8 mouse cellular contexts compared by ENCODE assay signal in the genomic region with DNA sequence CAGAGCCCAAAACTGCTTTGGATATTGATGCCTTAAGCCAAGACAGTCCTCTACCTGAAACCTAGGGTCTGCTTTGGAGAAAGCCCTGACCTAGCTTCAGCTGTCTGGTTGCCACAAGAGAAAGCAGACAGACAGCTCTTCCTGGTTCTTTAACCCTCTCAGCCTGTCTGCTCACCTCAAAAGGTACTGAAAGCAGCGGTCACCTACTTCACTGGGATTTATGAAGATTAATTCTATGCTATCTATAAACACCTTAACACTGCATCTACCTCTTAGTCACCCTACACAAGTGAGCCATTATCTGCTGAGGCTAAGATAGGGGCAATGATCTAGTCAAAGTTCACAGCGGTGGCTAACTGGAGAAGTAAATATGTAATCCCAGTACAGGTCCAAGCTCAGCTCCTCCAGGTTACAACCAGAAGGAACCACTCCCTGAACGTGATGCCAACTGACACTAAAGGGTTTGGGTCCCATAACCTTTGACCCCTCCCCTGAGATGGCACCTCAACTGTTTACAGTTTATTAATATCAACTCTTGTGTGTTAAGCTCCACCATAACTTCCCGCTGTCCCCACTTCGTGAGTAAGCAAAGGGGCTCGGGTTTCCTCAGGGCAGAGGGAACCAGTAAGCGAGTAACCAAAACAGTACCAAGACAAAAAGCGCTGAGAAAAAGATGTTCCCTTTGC. TPM values are rescaled to one million over a fixed set of nuclear protein-coding genes. Genes with fewer than 3 reads are reported as not detected.
DNase-seq lines count a peak whose midpoint lies in the region; ATAC-seq and TF ChIP-seq lines count a peak whose summit lies in the region.

No protein-coding gene starts in this region.

- peaks cover 16% of the 10 kb centered on the region for H3K36me3 ChIP-seq in heart, embryonic 11.5 days (ENCODE audit: control insufficient read depth, insufficient read depth, low read length)
- peaks cover 1% of the 10 kb centered on the region for H3K36me3 ChIP-seq in embryonic facial prominence, embryonic 11.5 days (replicated peaks; ENCODE audit: control insufficient read depth, insufficient read depth, low read depth, low read length)
- H3K36me3 ChIP-seq in liver, embryonic 14.5 days (replicated peaks; ENCODE audit: control insufficient read depth, insufficient read depth, low read depth) = peaks cover 35% of the 10 kb centered on the region
- peaks cover 9% of the 10 kb centered on the region for H3K36me3 ChIP-seq in stomach, postnatal 0 days (ENCODE audit: control insufficient read depth, insufficient read depth, low read length)

- peak overlapping the region; percentile 93 for H3K4me3 ChIP-seq in heart, embryonic 11.5 days (ENCODE audit: low read depth, low read length)
- H3K4me3 ChIP-seq in embryonic facial prominence, embryonic 11.5 days (ENCODE audit: low read depth, low read length) = peak overlapping the region; percentile 76
- peak overlapping the region; percentile 95 to 100 for H3K4me3 ChIP-seq in liver, embryonic 14.5 days (ENCODE audit: insufficient read depth in 1 of 2, low read depth in 2 of 2, low read length in 2 of 2)
- peak overlapping the region; percentile 85 for H3K4me3 ChIP-seq in stomach, postnatal 0 days (ENCODE audit: low read depth, low read length)

- TF ChIP-seq EP300 in liver, embryonic 14.5 days (IDR thresholded peaks at IDR 0.05; ENCODE audit: low read depth) = no peak
- TF ChIP-seq EP300 in stomach, postnatal 0 days (optimal IDR thresholded peaks at IDR 0.05) = no peak

- peak overlapping the region; percentile 94 for H3K9ac ChIP-seq in heart, embryonic 11.5 days (ENCODE audit: low read depth, low read length)
- peak overlapping the region; percentile 87 for H3K9ac ChIP-seq in embryonic facial prominence, embryonic 11.5 days (replicated peaks; ENCODE audit: low read length)
- peak overlapping the region; percentile 100 for H3K9ac ChIP-seq in liver, embryonic 14.5 days (replicated peaks)
- peak overlapping the region; percentile 89 for H3K9ac ChIP-seq in stomach, postnatal 0 days (ENCODE audit: low read length)

- intact Hi-C loops in heart, postnatal 25 days (cut with DNase I) = no loop called here

- no peak for TF ChIP-seq CTCF in liver, embryonic 14.5 days (IDR thresholded peaks at IDR 0.05; ENCODE audit: low read depth)
- TF ChIP-seq CTCF in stomach, postnatal 0 days (IDR thresholded peaks at IDR 0.05; ENCODE audit: low read depth) = no peak

- DNase-seq in heart, postnatal 25 days (ENCODE audit: low spot score) = no peak
- DNase-seq in embryonic facial prominence, embryonic 11.5 days (ENCODE audit: low spot score) = no peak
- peak; percentile 29 for DNase-seq in induced T-regulatory cell, adult 2 months (ENCODE audit: low read depth)
- peak in 2 of 3 experiments; percentile 33 to 43 for DNase-seq in liver, embryonic 14.5 days (ENCODE audit: low read depth in 3 of 3, low spot score in 3 of 3)
- no peak for DNase-seq in stomach, postnatal 0 days (ENCODE audit: low spot score)
- DNase-seq in left cerebral cortex, adult 11 months (ENCODE audit: low spot score) = no peak
- DNase-seq in thymus, postnatal 0 days (ENCODE audit: low spot score) = no peak

- H3K27ac ChIP-seq in heart, embryonic 11.5 days (ENCODE audit: low read depth, low read length) = peak overlapping the region; percentile 89
- H3K27ac ChIP-seq in embryonic facial prominence, embryonic 11.5 days (replicated peaks; ENCODE audit: low read depth, low read length) = no peak overlapping the region
- peak overlapping the region; percentile 97 for H3K27ac ChIP-seq in liver, embryonic 14.5 days
- peak overlapping the region; percentile 99 for H3K27ac ChIP-seq in stomach, postnatal 0 days (replicated peaks)

- no peaks in the 10 kb centered on the region for H3K27me3 ChIP-seq in heart, embryonic 11.5 days (ENCODE audit: control insufficient read depth, insufficient read depth, low read length)
- no peaks in the 10 kb centered on the region for H3K27me3 ChIP-seq in embryonic facial prominence, embryonic 11.5 days (ENCODE audit: control insufficient read depth, insufficient read depth, low read length)
- H3K27me3 ChIP-seq in liver, embryonic 14.5 days (ENCODE audit: control insufficient read depth, insufficient read depth, low read length) = no peaks in the 10 kb centered on the region
- H3K27me3 ChIP-seq in stomach, postnatal 0 days (ENCODE audit: control insufficient read depth, insufficient read depth, low read length) = no peaks in the 10 kb centered on the region

- no peak for ATAC-seq in heart, embryonic 11.5 days (replicated peaks; ENCODE audit: insufficient number of reproducible peaks, low FRiP score, low TSS enrichment)
- ATAC-seq in embryonic facial prominence, embryonic 11.5 days (replicated peaks; ENCODE audit: insufficient number of reproducible peaks, low FRiP score, low TSS enrichment, low read depth) = no peak
- peak; percentile 3; the same call in 1 of the 2 replicates for ATAC-seq in liver, embryonic 14.5 days (ENCODE audit: insufficient read depth)
- no peak for ATAC-seq in stomach, postnatal 0 days (ENCODE audit: low FRiP score, low TSS enrichment)

- H3K9me3 ChIP-seq in heart, embryonic 11.5 days (replicated peaks; ENCODE audit: control insufficient read depth, low read length) = no peaks in the 10 kb centered on the region
- no peaks in the 10 kb centered on the region for H3K9me3 ChIP-seq in embryonic facial prominence, embryonic 11.5 days (replicated peaks; ENCODE audit: control insufficient read depth, low read length)
- no peaks in the 10 kb centered on the region for H3K9me3 ChIP-seq in liver, embryonic 14.5 days (ENCODE audit: control insufficient read depth, low read length)
- H3K9me3 ChIP-seq in stomach, postnatal 0 days (ENCODE audit: control insufficient read depth, low read length) = no peaks in the 10 kb centered on the region

- peaks cover 26% of the 10 kb centered on the region for H3K4me1 ChIP-seq in heart, embryonic 11.5 days (ENCODE audit: control insufficient read depth, insufficient read depth, low read length)
- peaks cover 8% of the 10 kb centered on the region for H3K4me1 ChIP-seq in embryonic facial prominence, embryonic 11.5 days (ENCODE audit: control insufficient read depth, insufficient read depth, low read length)
- peaks cover 24 to 37% of the 10 kb centered on the region in 2 experiments for H3K4me1 ChIP-seq in liver, embryonic 14.5 days (replicated peaks; ENCODE audit: control insufficient read depth in 2 of 2, insufficient read depth in 2 of 2, low read length in 1 of 2)
- H3K4me1 ChIP-seq in stomach, postnatal 0 days (replicated peaks; ENCODE audit: control insufficient read depth, insufficient read depth) = no peaks in the 10 kb centered on the region; the same call in 1 of the 2 replicates

- WGBS in heart, embryonic 11.5 days (ENCODE audit: insufficient replicate concordance) = 23% methylated on average over 8 of the region's 8 CpGs
- 24% methylated on average over 8 of the region's 8 CpGs for WGBS in embryonic facial prominence, embryonic 11.5 days
- WGBS in liver, embryonic 14.5 days (ENCODE audit: insufficient replicate concordance) = 7% methylated on average over 8 of the region's 8 CpGs
- 22% methylated on average over 8 of the region's 8 CpGs for WGBS in stomach, postnatal 0 days

- peak overlapping the region; percentile 88 for H3K4me2 ChIP-seq in heart, embryonic 11.5 days
- peak overlapping the region; percentile 86 for H3K4me2 ChIP-seq in embryonic facial prominence, embryonic 11.5 days (ENCODE audit: low read depth, low read length)
- H3K4me2 ChIP-seq in liver, embryonic 14.5 days (ENCODE audit: low read depth) = peak overlapping the region; percentile 87
- H3K4me2 ChIP-seq in stomach, postnatal 0 days (replicated peaks; ENCODE audit: low read depth) = peak overlapping the region; percentile 90

RNA-seq across cellular contexts. Expression of gene Snrpd3, which starts 1.2 kb away (rescaled TPM):
- 121 and 141 TPM in 2 replicates for polyA plus RNA-seq in heart, embryonic 11.5 days (2014; fragmentation: Nextera tagmentation; extraction: Ambion mirVana)
- total RNA-seq in heart, postnatal 25 days (2021) = 10 to 100 TPM; 65.8 to 72.0 TPM
- polyA plus RNA-seq in embryonic facial prominence, embryonic 11.5 days (2014; fragmentation: Nextera tagmentation; extraction: Ambion mirVana) = 207 and 210 TPM in 2 replicates
- 19.4 and 60.5 TPM in 2 replicates for polyA plus RNA-seq in liver, embryonic 14.5 days (2012; rRNA removed)
- polyA plus RNA-seq in liver, embryonic 14.5 days (2014; fragmentation: Nextera tagmentation; extraction: Ambion mirVana) = 82.2 and 90.3 TPM in 2 replicates
- polyA plus RNA-seq in stomach, postnatal 0 days (2015; fragmentation: Nextera tagmentation; extraction: Ambion mirVana) = 70.2 and 70.3 TPM in 2 replicates
- polyA plus RNA-seq in thymus, postnatal 0 days (2015; fragmentation: Nextera tagmentation; extraction: Ambion mirVana) = 149 and 167 TPM in 2 replicates

RNA-seq across cellular contexts. Expression of gene Gucd1, which starts 1.6 kb away (rescaled TPM):
- polyA plus RNA-seq in heart, embryonic 11.5 days (2014; fragmentation: Nextera tagmentation; extraction: Ambion mirVana) = 30.5 and 35.2 TPM in 2 replicates
- 10 to 100 TPM; 40.1 to 40.4 TPM for total RNA-seq in heart, postnatal 25 days (2021)
- 31.4 and 33.3 TPM in 2 replicates for polyA plus RNA-seq in embryonic facial prominence, embryonic 11.5 days (2014; fragmentation: Nextera tagmentation; extraction: Ambion mirVana)
- 37.3 and 38.7 TPM in 2 replicates for polyA plus RNA-seq in liver, embryonic 14.5 days (2012; rRNA removed)
- 58.5 and 66.0 TPM in 2 replicates for polyA plus RNA-seq in liver, embryonic 14.5 days (2014; fragmentation: Nextera tagmentation; extraction: Ambion mirVana)
- polyA plus RNA-seq in stomach, postnatal 0 days (2015; fragmentation: Nextera tagmentation; extraction: Ambion mirVana) = 14.6 and 14.9 TPM in 2 replicates
- 17.5 and 18.2 TPM in 2 replicates for polyA plus RNA-seq in thymus, postnatal 0 days (2015; fragmentation: Nextera tagmentation; extraction: Ambion mirVana)

RNA-seq across cellular contexts. Expression of gene Lrrc75b, which starts 43.9 kb away (rescaled TPM):
- polyA plus RNA-seq in heart, embryonic 11.5 days (2014; fragmentation: Nextera tagmentation; extraction: Ambion mirVana) = 0.66 and 1.0 TPM in 2 replicates
- total RNA-seq in heart, postnatal 25 days (2021) = 1 to 10 TPM in 1 of 2 experiments, under 1 TPM in 1; 0.67 to 1.6 TPM
- polyA plus RNA-seq in embryonic facial prominence, embryonic 11.5 days (2014; fragmentation: Nextera tagmentation; extraction: Ambion mirVana) = 2.0 and 2.5 TPM in 2 replicates
- 0.04 TPM in 2 replicates for polyA plus RNA-seq in liver, embryonic 14.5 days (2012; rRNA removed)
- not detected in 2 replicates for polyA plus RNA-seq in liver, embryonic 14.5 days (2014; fragmentation: Nextera tagmentation; extraction: Ambion mirVana)
- 0.73 and 0.93 TPM in 2 replicates for polyA plus RNA-seq in stomach, postnatal 0 days (2015; fragmentation: Nextera tagmentation; extraction: Ambion mirVana)
- 0.41 and 0.86 TPM in 2 replicates for polyA plus RNA-seq in thymus, postnatal 0 days (2015; fragmentation: Nextera tagmentation; extraction: Ambion mirVana)

RNA-seq across cellular contexts. Expression of gene Ggt1, which starts 45.2 kb away (rescaled TPM):
- polyA plus RNA-seq in heart, embryonic 11.5 days (2014; fragmentation: Nextera tagmentation; extraction: Ambion mirVana) = 0.42 and 0.44 TPM in 2 replicates
- not detected for total RNA-seq in heart, postnatal 25 days (2021)
- polyA plus RNA-seq in embryonic facial prominence, embryonic 11.5 days (2014; fragmentation: Nextera tagmentation; extraction: Ambion mirVana) = 0.55 and 3.0 TPM in 2 replicates
- polyA plus RNA-seq in liver, embryonic 14.5 days (2012; rRNA removed) = 4.3 and 5.8 TPM in 2 replicates
- polyA plus RNA-seq in liver, embryonic 14.5 days (2014; fragmentation: Nextera tagmentation; extraction: Ambion mirVana) = 5.2 and 6.6 TPM in 2 replicates
- 1.9 and 2.1 TPM in 2 replicates for polyA plus RNA-seq in stomach, postnatal 0 days (2015; fragmentation: Nextera tagmentation; extraction: Ambion mirVana)
- 0.90 and 1.5 TPM in 2 replicates for polyA plus RNA-seq in thymus, postnatal 0 days (2015; fragmentation: Nextera tagmentation; extraction: Ambion mirVana)

Comparison
In these comparisons a context has a peak if more than half of its experiments do, and no peak if none do; other contexts are left out.
1. DNase-seq: peak in induced T-regulatory cell, adult 2 months (single experiment) and liver, embryonic 14.5 days (2 of 3); none in heart, postnatal 25 days (single experiment), embryonic facial prominence, embryonic 11.5 days (single experiment), stomach, postnatal 0 days (single experiment), left cerebral cortex, adult 11 months (single experiment) and thymus, postnatal 0 days (single experiment).
2. Peak in every context shown above with its lines, with median percentiles within 50 percentile points of each other: H3K4me2 ChIP-seq, H3K4me3 ChIP-seq and H3K9ac ChIP-seq.